Mouse (Mus musculus) brain, embryonic 14.5 days (tissue): ENCODE measurements around the gene Aplp2.

ENCODE experiments used
- CTCF ChIP-seq: fragments of 200-500 bp; IDR thresholded peaks from 2 replicates; pipeline ENCODE4 v1.5.1; 2012; ENCODE audit warnings: inconsistent platforms, mild to moderate bottlenecking, moderate library complexity, borderline replicate concordance; ENCODE audit not compliant: insufficient read depth, insufficient read length; ENCODE audit errors: extremely low read depth
- POLR2A ChIP-seq: fragments of 200-500 bp; IDR thresholded peaks from 2 replicates; pipeline ENCODE4 v1.6.1; 2012; ENCODE audit warnings: mild to moderate bottlenecking, inconsistent platforms, borderline replicate concordance; ENCODE audit not compliant: poor library complexity, insufficient read depth, insufficient read length, severe bottlenecking; ENCODE audit errors: extremely low read depth

GRCm38 (mm10) chr9:31189194-31189593, 22.4 kb downstream of the Aplp2 start:
- no peak for TF ChIP-seq CTCF
- TF ChIP-seq POLR2A = no peak
